ENCODE assay signal across 11 mouse cellular contexts in the genomic region with DNA sequence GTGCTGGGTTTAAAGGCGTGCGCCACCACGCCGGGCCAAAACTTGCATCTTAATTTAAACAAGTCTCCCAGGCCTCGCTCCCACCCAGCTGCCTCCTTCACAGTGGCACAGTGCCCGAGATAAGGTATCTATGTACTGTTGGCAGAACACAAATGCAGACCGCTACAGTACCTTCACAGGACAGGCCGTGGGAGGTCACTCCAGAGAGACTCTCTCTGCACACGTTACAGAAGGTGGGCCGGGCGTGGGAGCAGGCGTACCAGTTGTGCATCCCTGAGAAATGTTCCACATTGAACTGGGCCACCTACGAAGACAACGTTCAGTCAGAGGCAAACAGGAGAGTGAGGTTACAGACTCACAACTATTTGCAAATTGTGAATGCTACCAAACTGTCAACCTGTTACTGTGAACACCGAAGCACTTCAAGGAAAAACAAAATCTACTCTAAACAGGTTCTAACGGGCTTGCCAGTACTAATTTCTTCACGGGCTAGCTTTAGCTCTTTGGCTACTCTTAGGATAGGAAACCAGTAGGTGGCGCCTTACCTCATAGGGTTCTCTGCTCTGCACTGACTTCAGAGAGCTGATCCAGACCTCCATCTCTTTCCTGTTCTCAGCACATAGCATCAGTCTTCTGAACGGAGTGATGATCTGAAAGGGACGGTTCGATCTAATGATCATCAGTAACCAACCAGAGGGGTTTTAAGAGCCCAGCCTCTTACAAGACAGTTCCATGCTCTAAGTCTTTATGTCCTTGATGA.
DNase-seq lines count a peak whose midpoint lies in the region; ATAC-seq and TF ChIP-seq lines count a peak whose summit lies in the region.
"Had no signal": no experiment of that assay in that cellular context is flagged by ENCODE, and none has a peak within 500 bp of the region (broad histone marks: within the 10 kb centered on the region; RNA-seq: fewer than 3 reads in every experiment).

No protein-coding gene starts in this region.

- peak; percentile 66; the same call in 1 of the 2 replicates for ATAC-seq in cerebellum, adult (ENCODE audit: insufficient number of reproducible peaks, low FRiP score, low TSS enrichment)
- ATAC-seq in midbrain, postnatal 0 days (ENCODE audit: low FRiP score): no peak
- ATAC-seq in midbrain, embryonic 14.5 days (ENCODE audit: low FRiP score, low TSS enrichment): no peak
- ATAC-seq in kidney, postnatal 0 days (replicated peaks; ENCODE audit: low FRiP score, low read depth): no peak

- H3K4me2 ChIP-seq in midbrain, postnatal 0 days (ENCODE audit: low read depth, low read length, poor library complexity, severe bottlenecking): no peak overlapping the region
- no peak overlapping the region for H3K4me2 ChIP-seq in midbrain, embryonic 14.5 days (ENCODE audit: low read length)
- H3K4me2 ChIP-seq in kidney, postnatal 0 days (ENCODE audit: low read length): no peak overlapping the region
- H3K4me2 ChIP-seq: heart, embryonic 15.5 days had no signal

- no peaks in the 10 kb centered on the region for H3K4me1 ChIP-seq in midbrain, postnatal 0 days (ENCODE audit: insufficient read depth, low read length)
- no peaks in the 10 kb centered on the region for H3K4me1 ChIP-seq in midbrain, embryonic 14.5 days (ENCODE audit: control insufficient read depth, insufficient read depth, low read length)
- H3K4me1 ChIP-seq in kidney, postnatal 0 days (replicated peaks; ENCODE audit: insufficient read depth, low read length): no peaks in the 10 kb centered on the region
- H3K4me1 ChIP-seq: heart, embryonic 15.5 days; megakaryocyte, embryonic 14.5 days had no signal

- H3K27ac ChIP-seq in midbrain, postnatal 0 days (ENCODE audit: low read depth, low read length): no peak overlapping the region
- H3K27ac ChIP-seq in midbrain, embryonic 14.5 days (replicated peaks; ENCODE audit: low read depth, low read length): no peak overlapping the region
- H3K27ac ChIP-seq in kidney, postnatal 0 days: no peak overlapping the region
- H3K27ac ChIP-seq: heart, embryonic 15.5 days had no signal

- 87% methylated on average over 21 of the region's 21 CpGs for WGBS in midbrain, postnatal 0 days
- WGBS in midbrain, embryonic 14.5 days: 91% methylated on average over 21 of the region's 21 CpGs
- 86% methylated on average over 21 of the region's 21 CpGs for WGBS in kidney, postnatal 0 days

- H3K27me3 ChIP-seq in midbrain, postnatal 0 days (ENCODE audit: insufficient read depth, low read length): no peaks in the 10 kb centered on the region
- no peaks in the 10 kb centered on the region for H3K27me3 ChIP-seq in midbrain, embryonic 14.5 days (ENCODE audit: control insufficient read depth, insufficient read depth, low read length)
- no peaks in the 10 kb centered on the region for H3K27me3 ChIP-seq in kidney, postnatal 0 days (ENCODE audit: insufficient read depth, low read length)
- H3K27me3 ChIP-seq: heart, embryonic 15.5 days had no signal

- H3K9me3 ChIP-seq in midbrain, postnatal 0 days (ENCODE audit: low read length): no peaks in the 10 kb centered on the region
- no peaks in the 10 kb centered on the region for H3K9me3 ChIP-seq in midbrain, embryonic 14.5 days (ENCODE audit: control insufficient read depth, low read length)
- no peaks in the 10 kb centered on the region for H3K9me3 ChIP-seq in kidney, postnatal 0 days (replicated peaks; ENCODE audit: low read length)
- H3K9me3 ChIP-seq: heart, embryonic 15.5 days; megakaryocyte, embryonic 14.5 days had no signal

- no peak overlapping the region for H3K4me3 ChIP-seq in midbrain, postnatal 0 days (ENCODE audit: low read depth, low read length)
- H3K4me3 ChIP-seq in midbrain, embryonic 14.5 days (replicated peaks; ENCODE audit: low read depth, low read length): no peak overlapping the region
- no peak overlapping the region for H3K4me3 ChIP-seq in kidney, postnatal 0 days (replicated peaks; ENCODE audit: low read depth, low read length)
- H3K4me3 ChIP-seq: heart, embryonic 15.5 days; megakaryocyte, embryonic 14.5 days had no signal

- no peaks in the 10 kb centered on the region; the same call in 1 of the 2 replicates for H3K36me3 ChIP-seq in midbrain, postnatal 0 days (ENCODE audit: insufficient read depth, low read length)
- H3K36me3 ChIP-seq in midbrain, embryonic 14.5 days (ENCODE audit: control insufficient read depth, insufficient read depth, low read length): 0 out of 2 replicates have a peak, but pooled peaks cover 3% of the 10 kb centered on the region
- H3K36me3 ChIP-seq in kidney, postnatal 0 days (ENCODE audit: insufficient read depth, low read length): peaks cover 8% of the 10 kb centered on the region; the same call in 1 of the 2 replicates
- H3K36me3 ChIP-seq: G1E; heart, embryonic 15.5 days had no signal

- peak; percentile 27; the same call in 1 of the 2 replicates for TF ChIP-seq CTCF in midbrain, postnatal 0 days (IDR thresholded peaks at IDR 0.05)
- peak; percentile 50; the same call in 1 of the 2 replicates for TF ChIP-seq CTCF in kidney, postnatal 0 days (IDR thresholded peaks at IDR 0.05; ENCODE audit: low read depth)

- DNase-seq in cerebellum, postnatal 4 days (ENCODE audit: low spot score in 2 of 2): no peak
- DNase-seq in midbrain, postnatal 0 days (ENCODE audit: low spot score): no peak
- no peak for DNase-seq in midbrain, embryonic 14.5 days
- peak; percentile 32 for DNase-seq in c-Kit-positive CD71-negative TER-119-negative erythroid progenitor cells, embryonic 14.5 days (ENCODE audit: low read depth)
- DNase-seq in kidney, postnatal 0 days (ENCODE audit: low spot score): peak; percentile 18
- DNase-seq in thymus, postnatal 0 days (ENCODE audit: low spot score): peak; percentile 76
- no peak for DNase-seq in neural tube, embryonic 10.5 days (ENCODE audit: extremely low spot score, low spot score)

- H3K9ac ChIP-seq in midbrain, postnatal 0 days (replicated peaks; ENCODE audit: low read length, poor library complexity, severe bottlenecking): no peak overlapping the region
- no peak overlapping the region for H3K9ac ChIP-seq in midbrain, embryonic 14.5 days (replicated peaks; ENCODE audit: low read length)
- no peak overlapping the region for H3K9ac ChIP-seq in kidney, postnatal 0 days (ENCODE audit: low read depth, low read length)
- H3K9ac ChIP-seq: heart, embryonic 15.5 days had no signal

Comparison
In these comparisons a context has a peak if more than half of its experiments do, and no peak if none do; other contexts are left out.
1. DNase-seq: peak in c-Kit-positive CD71-negative TER-119-negative erythroid progenitor cells, embryonic 14.5 days (single experiment), kidney, postnatal 0 days (single experiment) and thymus, postnatal 0 days (single experiment); none in cerebellum, postnatal 4 days (0 of 2), midbrain, postnatal 0 days (single experiment), midbrain, embryonic 14.5 days (single experiment) and neural tube, embryonic 10.5 days (single experiment).